Mouse (Mus musculus) heart, embryonic 12.5 days (tissue): ENCODE results near the gene Aldh3b1. TPM values are rescaled to one million over a fixed set of nuclear protein-coding genes. Genes with fewer than 3 reads are reported as not detected.
A peak's percentile ranks its signal among the peaks of the same experiment; 100 is the strongest.

Experiments used
- ATAC-seq: fragments of 200-750 bp; cut with Nextera tagmentation; 2 replicates; pipeline ENCODE4 v1.8.0; 2017; ENCODE audit warnings: moderate TSS enrichment, moderate library complexity; ENCODE audit not compliant: insufficient number of reproducible peaks, low FRiP score
- H3K27ac ChIP-seq: fragments of 300-500 bp; sonication (generic); 2 replicates; pipeline ENCODE4 v1.5.1; 2016; ENCODE audit warnings: mild to moderate bottlenecking, moderate library complexity; ENCODE audit not compliant: poor library complexity, severe bottlenecking
- H3K27me3 ChIP-seq: fragments of 300-500 bp; sonication (generic); replicated peaks from 2 replicates; pipeline ENCODE4 v1.6.1; 2016; ENCODE audit warnings: mild to moderate bottlenecking, moderate library complexity
- H3K36me3 ChIP-seq: fragments of 300-500 bp; sonication (generic); 2 replicates; pipeline ENCODE4 v1.6.1; 2016; ENCODE audit warnings: mild to moderate bottlenecking, moderate library complexity
- H3K4me1 ChIP-seq: fragments of 300-500 bp; sonication (generic); replicated peaks from 2 replicates; pipeline ENCODE4 v1.6.1; 2016; ENCODE audit warnings: mild to moderate bottlenecking
- H3K4me2 ChIP-seq: fragments of 300-500 bp; sonication (generic); 2 replicates; pipeline ENCODE4 v1.6.1; 2016; ENCODE audit warnings: mild to moderate bottlenecking, moderate library complexity
- H3K4me3 ChIP-seq: fragments of 300-500 bp; sonication (generic); 2 replicates; pipeline ENCODE4 v1.5.1; 2016; ENCODE audit warnings: mild to moderate bottlenecking
- H3K9ac ChIP-seq: fragments of 300-500 bp; sonication (generic); 2 replicates; pipeline ENCODE4 v1.6.1; 2016; ENCODE audit warnings: mild to moderate bottlenecking, moderate library complexity
- H3K9me3 ChIP-seq: fragments of 300-500 bp; sonication (generic); replicated peaks from 2 replicates; pipeline ENCODE4 v1.6.1; 2016; ENCODE audit warnings: mild to moderate bottlenecking, moderate library complexity
- WGBS: fragments of 180-500 bp; shearing (Covaris S2); methylation state at CpG from one replicate; pipeline ENCODE4 v1.1.7; 2016; 5-methylcytosine and 5-hydroxymethylcytosine counted together
- polyA plus RNA-seq: library from polyadenylated mRNA; unstranded; fragments of >200 nt; fragmentation: Nextera tagmentation; extraction: Ambion mirVana; gene quantifications from 2 replicates; pipeline ENCODE4 v1.2.1, GENCODE M21; 2016

The Aldh3b1 gene
- polyA plus RNA-seq, 1 experiment from 2014 or later, result 2.3 TPM

DNA sequence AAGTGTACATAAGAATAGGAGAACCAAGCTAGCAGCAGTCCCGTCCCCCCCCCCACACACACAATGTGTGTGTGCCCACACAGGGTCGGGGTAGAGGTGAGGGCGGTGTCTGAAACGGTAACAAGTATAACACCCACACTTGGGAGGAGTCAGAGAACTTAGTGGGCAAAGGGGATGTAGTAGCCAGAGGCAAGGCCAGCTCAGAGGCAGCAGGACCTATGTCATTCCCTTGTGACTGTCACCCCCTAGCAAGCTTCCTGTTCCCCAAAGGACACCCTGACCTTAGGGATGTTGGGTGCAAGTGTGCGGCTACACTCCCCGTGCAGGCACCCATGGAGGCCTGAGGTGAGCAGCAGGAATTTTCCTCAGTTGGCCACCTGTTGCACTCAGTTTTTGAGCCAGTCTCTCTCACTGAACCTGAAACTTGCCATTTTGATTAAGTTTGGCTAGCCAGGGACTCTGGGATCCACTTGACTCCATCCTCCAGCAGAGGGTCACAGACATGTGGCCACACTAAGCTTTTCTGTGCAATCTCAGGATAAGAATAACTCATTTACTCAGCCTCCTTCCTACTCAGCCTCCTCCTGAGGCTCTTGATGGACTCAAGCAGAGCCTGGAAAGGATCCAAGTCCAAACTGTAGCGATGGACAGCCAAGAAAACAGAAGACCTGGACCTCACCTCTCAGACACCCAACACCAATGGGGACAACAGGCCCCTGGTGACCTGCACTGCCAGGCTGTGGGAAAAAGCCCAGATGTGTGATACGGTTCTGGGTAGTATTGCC, 21.5 kb downstream of the Aldh3b1 start:
- ATAC-seq, result no peak
- WGBS, result 76% methylated on average over 8 of the region's 8 CpGs
- Histone ChIP-seq H3K36me3 (peaks cover 43% of the 10 kb centered on the region), H3K9me3 (no peaks in the 10 kb centered on the region), H3K27ac (no peak overlapping the region), H3K9ac (peak overlapping the region; percentile 74; the same call in 1 of the 2 replicates), H3K27me3 (no peaks in the 10 kb centered on the region), H3K4me2 (peak overlapping the region; percentile 79), H3K4me3 (no peak overlapping the region), H3K4me1 (peaks cover 47% of the 10 kb centered on the region)

- 5% methylated on average over 36 of the region's 36 CpGs for WGBS
- peak; percentile 88 for ATAC-seq
- Histone ChIP-seq H3K4me3 (peak within 1 kb of the TSS; percentile 56), H3K4me1 (peaks cover 47% of the 10 kb centered on the region), H3K4me2 (peak within 1 kb of the TSS; percentile 79), H3K36me3 (peaks cover 53% of the 10 kb centered on the region), H3K27me3 (no peaks in the 10 kb centered on the region), H3K9ac (peak within 1 kb of the TSS; percentile 74), H3K9me3 (no peaks in the 10 kb centered on the region), H3K27ac (peak within 1 kb of the TSS; percentile 72)
These were observed 22.5 kb downstream of the Aldh3b1 start, which contains the start of gene Tcirg1 for GRCm38 (mm10) chr19:3906795-3907786. Tcirg1 (minus strand) TSS chr19:3907133.

- Histone ChIP-seq H3K27ac (peak overlapping the region; percentile 72), H3K4me3 (peak overlapping the region; percentile 56), H3K27me3 (no peaks in the 10 kb centered on the region), H3K9ac (peak overlapping the region; percentile 74), H3K36me3 (peaks cover 61% of the 10 kb centered on the region), H3K4me2 (peak overlapping the region; percentile 79), H3K4me1 (peaks cover 39% of the 10 kb centered on the region), H3K9me3 (no peaks in the 10 kb centered on the region)
- no peak for ATAC-seq
- 22% methylated on average over 10 of the region's 10 CpGs for WGBS
These were observed 23.3 kb downstream of the Aldh3b1 start for GRCm38 (mm10) chr19:3906326-3906725.

DNA sequence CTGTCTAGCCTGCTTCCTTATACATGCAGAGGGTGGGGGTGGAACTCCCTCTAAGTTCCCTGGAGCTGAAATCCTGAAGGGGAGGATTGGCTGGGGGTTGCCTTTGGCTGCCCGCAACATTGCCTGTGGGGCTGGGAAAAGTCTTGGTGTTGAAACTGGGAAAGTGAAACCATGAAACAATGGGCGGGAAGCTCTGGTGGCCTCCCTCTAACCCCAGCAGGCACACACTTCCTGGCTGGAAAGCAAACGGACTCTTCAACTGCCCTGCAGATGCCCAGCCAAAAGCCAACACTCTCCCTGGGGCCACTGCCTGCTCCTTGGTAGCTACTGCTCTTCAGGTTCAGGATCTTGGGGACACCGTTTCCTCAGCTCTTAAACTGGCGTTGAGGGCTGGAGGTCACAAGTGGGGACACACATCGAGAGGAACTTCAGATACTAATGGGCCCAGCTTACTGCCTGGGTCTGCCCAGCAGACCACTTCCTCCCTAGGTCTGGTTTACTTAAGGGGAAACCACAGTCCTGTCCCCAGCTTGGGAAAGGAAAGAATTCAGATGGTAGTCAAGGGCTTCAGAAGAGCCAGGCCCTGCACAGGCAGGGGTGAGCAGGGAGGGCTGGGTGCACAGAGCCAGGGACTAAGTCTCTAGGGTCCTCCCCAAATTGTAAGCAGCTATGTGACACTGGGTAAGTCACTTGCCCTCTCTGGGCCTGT, 24.2 kb downstream of the Aldh3b1 start:
- no peaks in the 10 kb centered on the region for H3K27me3 ChIP-seq
- peak overlapping the region; percentile 79 for H3K4me2 ChIP-seq
- peak overlapping the region; percentile 72 for H3K27ac ChIP-seq
- peak overlapping the region; percentile 74 for H3K9ac ChIP-seq
- H3K36me3 ChIP-seq, result peaks cover 57% of the 10 kb centered on the region
- H3K9me3 ChIP-seq, result no peaks in the 10 kb centered on the region
- H3K4me1 ChIP-seq, result peaks cover 39% of the 10 kb centered on the region
- H3K4me3 ChIP-seq, result peak overlapping the region; percentile 56
- ATAC-seq, result peak; percentile 5; the same call in 1 of the 2 replicates
- WGBS, result 23% methylated on average over 6 of the region's 6 CpGs

DNA sequence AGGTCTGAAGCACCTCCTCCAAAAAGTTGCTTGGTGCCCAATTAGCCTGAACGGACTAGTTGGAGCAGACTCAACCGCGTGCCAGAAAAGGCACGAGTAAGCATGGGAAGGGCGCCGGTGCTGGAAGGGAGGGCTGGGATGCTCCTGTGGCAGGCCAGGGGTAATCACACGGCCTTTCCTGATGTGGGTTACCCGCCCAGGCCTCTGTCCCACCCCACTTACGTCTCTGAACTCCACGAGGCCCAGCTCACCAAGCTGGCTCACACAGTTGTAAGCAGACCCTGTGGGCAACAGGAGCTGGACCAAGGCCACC, 25.3 kb downstream of the Aldh3b1 start:
- H3K4me3 ChIP-seq, result no peak overlapping the region
- H3K4me1 ChIP-seq, result peaks cover 39% of the 10 kb centered on the region
- 68% methylated on average over 10 of the region's 10 CpGs for WGBS
- no peak overlapping the region for H3K9ac ChIP-seq
- H3K9me3 ChIP-seq, result no peaks in the 10 kb centered on the region
- H3K27ac ChIP-seq, result 0 out of 2 replicates have a peak overlapping the region, but pooled peaks have one; percentile 72
- H3K36me3 ChIP-seq, result peaks cover 54% of the 10 kb centered on the region
- peak overlapping the region; percentile 79 for H3K4me2 ChIP-seq
- no peak for ATAC-seq
- H3K27me3 ChIP-seq, result no peaks in the 10 kb centered on the region

DNA sequence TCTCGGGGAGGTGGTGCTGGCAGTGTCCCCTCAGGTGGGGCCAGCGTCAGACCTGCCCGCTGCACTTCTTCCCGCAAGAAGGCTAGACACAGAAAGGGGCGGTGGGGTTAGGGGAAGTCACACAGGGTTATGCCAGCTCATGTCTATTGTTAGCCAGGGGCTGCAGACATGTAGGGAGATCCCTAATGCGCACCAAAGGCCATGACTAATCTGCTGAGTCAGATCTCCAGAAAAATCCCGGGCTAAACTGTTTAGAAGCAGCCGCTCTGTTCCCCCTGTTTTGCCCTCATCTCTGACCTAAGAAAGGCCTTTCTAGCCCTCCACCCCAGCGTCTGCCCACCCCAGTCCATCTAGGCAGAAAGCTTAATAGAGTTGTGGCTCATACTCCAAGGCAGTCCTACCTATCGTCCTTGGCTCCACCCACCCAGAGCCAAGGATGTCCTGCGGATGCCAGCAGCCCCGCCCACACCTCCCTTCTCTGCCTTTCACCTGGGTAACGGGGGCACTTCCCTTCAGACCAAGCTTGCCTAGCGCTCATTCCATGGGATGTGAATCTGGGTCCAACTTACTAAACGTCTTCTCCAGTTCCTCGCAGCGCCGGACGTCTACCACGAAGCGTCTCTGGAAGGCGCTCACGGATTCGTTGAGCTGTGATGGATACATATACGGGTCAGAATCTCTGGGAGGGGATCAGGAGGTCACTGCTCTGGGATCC, 25.8 kb downstream of the Aldh3b1 start:
- Histone ChIP-seq H3K36me3 (peaks cover 52% of the 10 kb centered on the region), H3K4me2 (0 out of 2 replicates have a peak overlapping the region, but pooled peaks have one; percentile 79), H3K4me1 (peaks cover 39% of the 10 kb centered on the region), H3K27ac (no peak overlapping the region), H3K27me3 (no peaks in the 10 kb centered on the region), H3K4me3 (no peak overlapping the region), H3K9me3 (no peaks in the 10 kb centered on the region), H3K9ac (no peak overlapping the region)
- ATAC-seq, result no peak
- WGBS, result 76% methylated on average over 25 of the region's 25 CpGs

- H3K9ac ChIP-seq, result no peak overlapping the region
- no peak for ATAC-seq
- H3K4me3 ChIP-seq, result no peak overlapping the region
- peaks cover 37% of the 10 kb centered on the region for H3K4me1 ChIP-seq
- H3K27me3 ChIP-seq, result no peaks in the 10 kb centered on the region
- H3K4me2 ChIP-seq, result no peak overlapping the region
- H3K36me3 ChIP-seq, result peaks cover 50% of the 10 kb centered on the region
- 84% methylated on average over 12 of the region's 12 CpGs for WGBS
- no peaks in the 10 kb centered on the region for H3K9me3 ChIP-seq
- H3K27ac ChIP-seq, result no peak overlapping the region
These were observed 26.6 kb downstream of the Aldh3b1 start for GRCm38 (mm10) chr19:3902966-3903365.

- peaks cover 81% of the 10 kb centered on the region for H3K36me3 ChIP-seq
These were observed 30.0 kb downstream of the Aldh3b1 start for GRCm38 (mm10) chr19:3899618-3900017.

DNA sequence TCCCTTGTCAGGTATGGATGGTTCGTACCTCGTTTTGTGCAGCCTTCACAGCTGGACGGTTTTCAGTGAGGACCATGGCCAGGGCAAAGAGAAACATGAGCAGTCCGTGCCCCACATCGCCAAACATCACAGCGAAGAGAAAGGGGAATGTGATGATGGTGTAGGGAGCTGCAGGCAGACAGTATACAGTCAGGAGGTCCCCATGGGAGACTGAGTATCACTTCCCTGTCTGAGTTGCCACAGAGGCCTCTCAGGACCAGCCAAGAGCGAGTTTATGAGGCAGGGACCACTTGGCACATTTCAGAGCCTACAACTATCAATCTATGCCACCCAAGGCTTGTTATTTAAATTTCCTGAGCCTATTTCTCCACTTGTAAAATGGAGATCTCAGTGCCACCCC, 30.7 kb downstream of the Aldh3b1 start:
- Histone ChIP-seq H3K9me3 (no peaks in the 10 kb centered on the region), H3K27ac (no peak overlapping the region), H3K36me3 (peaks cover 86% of the 10 kb centered on the region), H3K4me3 (no peak overlapping the region), H3K4me1 (peaks cover 22% of the 10 kb centered on the region), H3K27me3 (no peaks in the 10 kb centered on the region), H3K9ac (no peak overlapping the region), H3K4me2 (no peak overlapping the region)
- 89% methylated on average over 7 of the region's 7 CpGs for WGBS
- ATAC-seq, result no peak

More at GRCm38 (mm10) chr19:3899618-3900017, 30.0 kb downstream of the Aldh3b1 start:
- Histone ChIP-seq H3K9me3 (no peaks in the 10 kb centered on the region), H3K27me3 (no peaks in the 10 kb centered on the region), H3K4me1 (peaks cover 24% of the 10 kb centered on the region), H3K9ac (no peak overlapping the region), H3K27ac (no peak overlapping the region), H3K4me2 (no peak overlapping the region), H3K4me3 (no peak overlapping the region)
- ATAC-seq, result no peak
- WGBS, result 92% methylated on average over 4 of the region's 4 CpGs

- Histone ChIP-seq H3K9me3 (no peaks in the 10 kb centered on the region), H3K27me3 (no peaks in the 10 kb centered on the region)
These were observed 32.1 kb downstream of the Aldh3b1 start for GRCm38 (mm10) chr19:3897557-3897956.

More at GRCm38 (mm10) chr19:3897557-3897956, 32.1 kb downstream of the Aldh3b1 start:
- Histone ChIP-seq H3K4me3 (no peak overlapping the region), H3K4me1 (peaks cover 29% of the 10 kb centered on the region), H3K9ac (no peak overlapping the region), H3K27ac (no peak overlapping the region), H3K36me3 (peaks cover 88% of the 10 kb centered on the region), H3K4me2 (no peak overlapping the region)
- ATAC-seq, result no peak
- WGBS, result 84% methylated on average over 5 of the region's 5 CpGs
